Mouse (Mus musculus): Measurements from ENCODE around the gene Npvf.

- no peak for TF ChIP-seq POLR2A (IDR thresholded peaks at IDR 0.05; ENCODE audit: low read depth, low read length)
- TF ChIP-seq CTCF (IDR thresholded peaks at IDR 0.05; ENCODE audit: extremely low read depth, insufficient read depth, insufficient read length, insufficient replicate concordance): no peak
Measured at GRCm38 (mm10) chr6:50680224-50681215, 26.3 kb upstream of the Npvf start.
